In genomic region chr16:85889778-85890177, GRCm38 (mm10) we compare ENCODE assay signal across 20 mouse cellular contexts. TPM values are rescaled to one million over a fixed set of nuclear protein-coding genes. Genes with fewer than 3 reads are reported as not detected.
DNase-seq lines count a peak whose midpoint lies in the region; ATAC-seq lines count a peak whose summit lies in the region.
"Had no signal": no experiment of that assay in that cellular context is flagged by ENCODE, and none has a peak within 500 bp of the region (broad histone marks: within the 10 kb centered on the region; RNA-seq: fewer than 3 reads in every experiment).

No protein-coding gene starts in this region.

- H3K9me3 ChIP-seq in midbrain, embryonic 12.5 days, result no peaks in the 10 kb centered on the region
- H3K9me3 ChIP-seq in midbrain, embryonic 10.5 days (replicated peaks), result no peaks in the 10 kb centered on the region
- no peaks in the 10 kb centered on the region for H3K9me3 ChIP-seq in forebrain, embryonic 14.5 days (replicated peaks; ENCODE audit: control insufficient read depth, low read length)
- H3K9me3 ChIP-seq in hindbrain, embryonic 16.5 days (ENCODE audit: control insufficient read depth, low read length), result no peaks in the 10 kb centered on the region
- H3K9me3 ChIP-seq: embryonic facial prominence, embryonic 12.5 days; heart, embryonic 15.5 days; liver, embryonic 15.5 days had no signal

- H3K4me3 ChIP-seq in midbrain, embryonic 12.5 days, result no peak overlapping the region
- H3K4me3 ChIP-seq in midbrain, embryonic 10.5 days, result no peak overlapping the region
- no peak overlapping the region for H3K4me3 ChIP-seq in forebrain, embryonic 14.5 days (ENCODE audit: low read depth, low read length)
- no peak overlapping the region for H3K4me3 ChIP-seq in hindbrain, embryonic 16.5 days (ENCODE audit: low read length)
- H3K4me3 ChIP-seq: embryonic facial prominence, embryonic 12.5 days; heart, embryonic 15.5 days; liver, embryonic 15.5 days; megakaryocyte, embryonic 14.5 days; myocyte had no signal

- no peaks in the 10 kb centered on the region for H3K36me3 ChIP-seq in midbrain, embryonic 12.5 days
- H3K36me3 ChIP-seq in midbrain, embryonic 10.5 days, result no peaks in the 10 kb centered on the region
- H3K36me3 ChIP-seq in forebrain, embryonic 14.5 days (ENCODE audit: control insufficient read depth, insufficient read depth, low read length), result no peaks in the 10 kb centered on the region
- no peaks in the 10 kb centered on the region for H3K36me3 ChIP-seq in hindbrain, embryonic 16.5 days (ENCODE audit: control insufficient read depth, insufficient read depth, low read length)
- H3K36me3 ChIP-seq: embryonic facial prominence, embryonic 12.5 days; heart, embryonic 15.5 days; liver, embryonic 15.5 days had no signal

- ATAC-seq in midbrain, embryonic 12.5 days (ENCODE audit: low FRiP score, low read depth), result peak; percentile 55; the same call in 1 of the 2 replicates
- peak; percentile 80 for ATAC-seq in forebrain, embryonic 14.5 days
- 0 out of 2 replicates have a peak, but pooled peaks have one; percentile 40 for ATAC-seq in hindbrain, embryonic 16.5 days
- ATAC-seq in erythroblast, adult 5-6 weeks (replicated peaks; ENCODE audit: low FRiP score, poor library complexity, severe bottlenecking), result no peak
- ATAC-seq: lung, postnatal 0 days had no signal

- no peak overlapping the region for H3K27ac ChIP-seq in midbrain, embryonic 12.5 days (replicated peaks)
- H3K27ac ChIP-seq in midbrain, embryonic 10.5 days (replicated peaks), result no peak overlapping the region
- no peak overlapping the region for H3K27ac ChIP-seq in forebrain, embryonic 14.5 days (ENCODE audit: low read depth, low read length)
- H3K27ac ChIP-seq in hindbrain, embryonic 16.5 days (ENCODE audit: low read depth, low read length), result no peak overlapping the region
- H3K27ac ChIP-seq: embryonic facial prominence, embryonic 12.5 days; heart, embryonic 15.5 days; kidney, postnatal 0 days; liver, embryonic 15.5 days had no signal

- H3K4me2 ChIP-seq in midbrain, embryonic 12.5 days (replicated peaks), result no peak overlapping the region
- no peak overlapping the region for H3K4me2 ChIP-seq in forebrain, embryonic 14.5 days (ENCODE audit: low read length)
- no peak overlapping the region for H3K4me2 ChIP-seq in hindbrain, embryonic 16.5 days (ENCODE audit: low read length)
- H3K4me2 ChIP-seq: embryonic facial prominence, embryonic 12.5 days; heart, embryonic 15.5 days; liver, embryonic 15.5 days had no signal

- no peaks in the 10 kb centered on the region for H3K27me3 ChIP-seq in midbrain, embryonic 12.5 days
- no peaks in the 10 kb centered on the region for H3K27me3 ChIP-seq in midbrain, embryonic 10.5 days (ENCODE audit: low read depth, poor library complexity, severe bottlenecking)
- H3K27me3 ChIP-seq in forebrain, embryonic 14.5 days (replicated peaks; ENCODE audit: control insufficient read depth, insufficient read depth, low read length), result no peaks in the 10 kb centered on the region
- H3K27me3 ChIP-seq in hindbrain, embryonic 16.5 days (replicated peaks; ENCODE audit: control insufficient read depth, insufficient read depth, low read length), result no peaks in the 10 kb centered on the region
- H3K27me3 ChIP-seq: embryonic facial prominence, embryonic 12.5 days; heart, embryonic 15.5 days; liver, embryonic 15.5 days; megakaryocyte, embryonic 14.5 days had no signal

- no peaks in the 10 kb centered on the region; the same call in 1 of the 2 replicates for H3K4me1 ChIP-seq in midbrain, embryonic 12.5 days
- H3K4me1 ChIP-seq in midbrain, embryonic 10.5 days, result peaks cover 7% of the 10 kb centered on the region; the same call in 1 of the 2 replicates
- H3K4me1 ChIP-seq in forebrain, embryonic 14.5 days (ENCODE audit: control insufficient read depth, insufficient read depth, low read length), result peaks cover 7% of the 10 kb centered on the region
- H3K4me1 ChIP-seq in hindbrain, embryonic 16.5 days (ENCODE audit: control insufficient read depth, insufficient read depth, low read depth, low read length), result 0 out of 2 replicates have a peak, but pooled peaks cover 2% of the 10 kb centered on the region
- H3K4me1 ChIP-seq: heart, embryonic 15.5 days; liver, embryonic 15.5 days; megakaryocyte, embryonic 14.5 days had no signal

- no peak overlapping the region for H3K9ac ChIP-seq in midbrain, embryonic 12.5 days (replicated peaks)
- no peak overlapping the region for H3K9ac ChIP-seq in forebrain, embryonic 14.5 days (ENCODE audit: low read length)
- no peak overlapping the region for H3K9ac ChIP-seq in hindbrain, embryonic 16.5 days (ENCODE audit: low read depth, low read length)
- H3K9ac ChIP-seq: embryonic facial prominence, embryonic 12.5 days; heart, embryonic 15.5 days; liver, embryonic 15.5 days had no signal

- WGBS in midbrain, embryonic 12.5 days, result 69% methylated on average over 5 of the region's 5 CpGs
- 83% methylated on average over 5 of the region's 5 CpGs for WGBS in midbrain, embryonic 10.5 days
- 15% methylated on average over 5 of the region's 5 CpGs for WGBS in forebrain, embryonic 14.5 days
- 38% methylated on average over 5 of the region's 5 CpGs for WGBS in hindbrain, embryonic 16.5 days

- no peak for DNase-seq in midbrain, embryonic 10.5 days (ENCODE audit: low spot score)
- peak; percentile 91 for DNase-seq in forebrain, embryonic 14.5 days (ENCODE audit: low spot score)
- DNase-seq in retina, embryonic 14.5 days (ENCODE audit: low spot score), result peak; percentile 60
- DNase-seq in heart, adult 11 months, result no peak
- DNase-seq: adrenal gland, adult 8-10 months; cerebellum, adult 9-11 months; gastrocnemius, postnatal 14 days; kidney, adult 11 months; layer of hippocampus, postnatal 36 days; thymus, postnatal 36 days had no signal

RNA-seq across cellular contexts. Expression of gene Adamts5, which starts 11.8 kb away (rescaled TPM):
- polyA plus RNA-seq in midbrain, embryonic 12.5 days (2016; fragmentation: Nextera tagmentation; extraction: Ambion mirVana), result 1.2 and 1.7 TPM in 2 replicates
- 1.1 and 1.4 TPM in 2 replicates for polyA plus RNA-seq in midbrain, embryonic 10.5 days (2016; fragmentation: Nextera tagmentation; extraction: Ambion mirVana)
- 1.5 and 1.6 TPM in 2 replicates for polyA plus RNA-seq in forebrain, embryonic 14.5 days (2014; fragmentation: Nextera tagmentation; extraction: Ambion mirVana)
- 4.4 and 4.5 TPM in 2 replicates for polyA plus RNA-seq in hindbrain, embryonic 16.5 days (2015; fragmentation: Nextera tagmentation; extraction: Ambion mirVana)
- total RNA-seq in erythroblast, adult 5-6 weeks (2015; ENCODE audit: low replicate concordance), result not detected in 2 replicates
- not detected in 2 replicates for total RNA-seq in erythroblast, adult 5-6 weeks (2017; ENCODE audit: low replicate concordance)

Comparison
In these comparisons a context has a peak if more than half of its experiments do, and no peak if none do; other contexts are left out.
1. DNase-seq: peak in forebrain, embryonic 14.5 days (single experiment) and retina, embryonic 14.5 days (single experiment); none in midbrain, embryonic 10.5 days (single experiment) and heart, adult 11 months (single experiment).